Mouse (Mus musculus) right cerebral cortex, adult 18-20 months (tissue): ENCODE results near the gene Selenow.
A peak's percentile ranks its signal among the peaks of the same experiment; 100 is the strongest.

Experiments used
- DNase-seq: peaks from one replicate; pipeline ENCODE4 v3.0.0; 2022; ENCODE audit warnings: mixed read lengths

Selenow gene

GRCm38 (mm10) chr7:15922220-15922773 lies at the start of gene Selenow:
TSS of gene Selenow (minus strand) at chr7:15922402.
- DNase-seq = peak; percentile 93

GRCm38 (mm10) chr7:15969674-15970073 lies 47.5 kb upstream of the Selenow start:
- no peak for DNase-seq

- DNase-seq = no peak
These were observed 46.1 kb upstream of the Selenow start for GRCm38 (mm10) chr7:15968322-15968721.

- DNase-seq = peak; percentile 47
These were observed 45.1 kb upstream of the Selenow start, which contains the start of gene Ehd2 for GRCm38 (mm10) chr7:15967312-15967711. TSS of gene Ehd2 (minus strand) at chr7:15967567.

GRCm38 (mm10) chr7:15966489-15966888 lies 44.3 kb upstream of the Selenow start:
- DNase-seq = no peak

GRCm38 (mm10) chr7:15963798-15964652 lies 41.8 kb upstream of the Selenow start:
- DNase-seq = no peak

- no peak for DNase-seq
These were observed 40.4 kb upstream of the Selenow start for GRCm38 (mm10) chr7:15962311-15963288.

GRCm38 (mm10) chr7:15961798-15962197 lies 39.6 kb upstream of the Selenow start:
- DNase-seq = no peak

- DNase-seq = no peak
These were observed 39.0 kb upstream of the Selenow start for GRCm38 (mm10) chr7:15961239-15961638.

GRCm38 (mm10) chr7:15960691-15961090 lies 38.5 kb upstream of the Selenow start:
- no peak for DNase-seq

GRCm38 (mm10) chr7:15956143-15956542 lies 33.9 kb upstream of the Selenow start:
- DNase-seq = no peak

GRCm38 (mm10) chr7:15955509-15955908 lies 33.3 kb upstream of the Selenow start:
- DNase-seq = no peak

- no peak for DNase-seq
These were observed 32.8 kb upstream of the Selenow start for GRCm38 (mm10) chr7:15954978-15955443.

GRCm38 (mm10) chr7:15954436-15954835 lies 32.2 kb upstream of the Selenow start:
- no peak for DNase-seq

- DNase-seq = no peak
These were observed 31.3 kb upstream of the Selenow start for GRCm38 (mm10) chr7:15953307-15954074.

GRCm38 (mm10) chr7:15952416-15952815 lies 30.2 kb upstream of the Selenow start:
- no peak for DNase-seq

GRCm38 (mm10) chr7:15950008-15950407 lies 27.8 kb upstream of the Selenow start:
- no peak for DNase-seq

- DNase-seq = no peak
These were observed 27.1 kb upstream of the Selenow start for GRCm38 (mm10) chr7:15949216-15949790.

- DNase-seq = peak; percentile 61
These were observed 26.3 kb upstream of the Selenow start for GRCm38 (mm10) chr7:15948381-15948941.

- no peak for DNase-seq
These were observed 25.6 kb upstream of the Selenow start for GRCm38 (mm10) chr7:15947653-15948260.
